Mouse (Mus musculus) gonadal fat pad, adult 2 months (tissue): ENCODE data around the gene Thsd4. TPM values are rescaled to one million over a fixed set of nuclear protein-coding genes. Genes with fewer than 3 reads are reported as not detected.

Experiments used
- DNase-seq: peaks from one replicate; pipeline ENCODE4 v3.0.0-alpha.2; 2012; ENCODE audit warnings: low read depth
- polyA plus RNA-seq: library from polyadenylated mRNA; depleted of rRNA; stranded (reverse); fragments of >200 nt; gene quantifications from 2 replicates; pipeline ENCODE4 v1.2.3, GENCODE M21; 2012

The Thsd4 gene
- polyA plus RNA-seq, 1 experiment: 4.7 TPM

DNA sequence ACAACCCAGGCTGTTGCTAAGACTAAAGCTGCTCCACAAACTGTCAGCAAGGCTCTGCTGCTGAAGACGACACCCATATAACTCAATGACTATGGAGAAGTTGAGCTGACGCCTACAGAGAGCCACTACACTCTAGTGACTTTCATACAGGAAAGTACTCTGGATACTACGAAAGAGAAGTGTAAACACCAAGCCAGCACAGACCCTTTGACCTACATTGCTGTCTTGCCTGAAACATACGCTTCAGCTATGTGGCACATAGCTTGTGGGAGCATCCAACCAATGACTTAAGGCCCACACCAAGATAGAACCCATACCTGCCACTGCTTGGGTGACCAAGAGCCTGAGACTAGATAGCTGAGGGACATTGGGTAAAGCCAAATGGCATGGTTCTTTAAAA lies 141.3 kb downstream of the Thsd4 start:
- DNase-seq: no peak

DNA sequence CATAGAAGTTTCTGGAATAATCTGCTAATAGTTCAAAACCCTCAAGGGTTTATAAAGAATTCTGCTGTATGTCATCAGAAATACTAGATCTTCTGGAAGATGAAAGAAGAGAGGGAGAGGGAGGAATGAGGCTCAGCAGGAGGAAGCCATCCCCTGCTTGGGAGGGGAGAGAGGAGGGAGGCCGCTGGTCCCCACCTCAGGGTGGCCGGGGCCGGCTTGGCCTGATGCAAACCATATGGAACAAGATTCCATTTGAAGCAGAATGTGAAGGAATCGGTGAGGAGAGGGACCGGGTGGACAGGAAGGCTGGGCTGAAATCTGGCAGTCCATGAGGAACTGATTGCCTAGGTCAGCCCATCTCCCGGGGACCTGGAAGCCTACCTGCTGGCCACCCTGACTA lies 143.6 kb downstream of the Thsd4 start:
- no peak for DNase-seq

DNA sequence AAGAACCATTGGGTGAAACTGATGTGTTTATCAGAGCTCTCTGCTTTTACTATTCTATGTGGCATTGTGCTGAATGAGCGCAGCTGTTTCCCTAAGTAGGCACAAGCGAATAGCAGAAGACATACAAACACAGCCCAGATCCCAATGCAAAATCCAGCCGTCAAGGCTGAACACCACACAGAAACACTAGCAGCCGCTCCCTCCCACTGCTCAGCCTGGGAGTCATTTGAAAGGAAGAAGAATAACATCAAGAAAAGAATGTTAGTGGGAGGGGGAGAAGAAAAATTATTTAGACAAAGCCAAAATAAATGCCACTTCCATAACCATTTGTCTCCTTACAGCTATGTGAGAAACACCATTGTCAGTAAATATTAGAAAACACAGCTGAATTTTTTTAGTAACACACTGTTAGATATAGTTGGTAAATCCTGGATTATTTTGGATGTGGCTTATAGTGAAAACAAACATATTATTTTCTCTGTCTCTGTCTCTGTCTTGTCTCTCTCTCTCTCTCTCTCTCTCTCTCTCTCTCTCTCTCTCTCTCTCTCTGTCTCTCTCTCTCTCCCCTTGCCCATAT lies 148.6 kb downstream of the Thsd4 start:
- no peak for DNase-seq

DNA sequence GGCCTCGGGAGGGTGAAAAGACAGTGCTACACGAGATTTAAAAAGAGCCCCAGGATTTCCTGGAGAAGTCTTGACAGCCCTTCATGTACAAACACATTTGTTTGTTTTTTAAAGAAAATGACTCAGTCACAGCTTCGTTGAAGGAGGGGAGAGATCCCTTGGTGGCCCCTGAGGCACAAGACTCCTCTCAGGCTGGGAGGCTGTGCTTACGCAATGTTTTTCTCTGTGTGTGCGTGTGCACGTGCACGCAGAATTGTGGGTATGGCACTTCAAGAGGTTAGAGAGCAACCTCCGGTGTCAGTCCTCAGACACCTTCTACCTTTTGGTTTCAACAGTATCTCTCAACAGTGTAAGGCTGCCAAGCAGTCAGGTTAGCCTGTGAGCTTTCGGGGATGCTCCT lies 153.3 kb downstream of the Thsd4 start:
- no peak for DNase-seq

DNA sequence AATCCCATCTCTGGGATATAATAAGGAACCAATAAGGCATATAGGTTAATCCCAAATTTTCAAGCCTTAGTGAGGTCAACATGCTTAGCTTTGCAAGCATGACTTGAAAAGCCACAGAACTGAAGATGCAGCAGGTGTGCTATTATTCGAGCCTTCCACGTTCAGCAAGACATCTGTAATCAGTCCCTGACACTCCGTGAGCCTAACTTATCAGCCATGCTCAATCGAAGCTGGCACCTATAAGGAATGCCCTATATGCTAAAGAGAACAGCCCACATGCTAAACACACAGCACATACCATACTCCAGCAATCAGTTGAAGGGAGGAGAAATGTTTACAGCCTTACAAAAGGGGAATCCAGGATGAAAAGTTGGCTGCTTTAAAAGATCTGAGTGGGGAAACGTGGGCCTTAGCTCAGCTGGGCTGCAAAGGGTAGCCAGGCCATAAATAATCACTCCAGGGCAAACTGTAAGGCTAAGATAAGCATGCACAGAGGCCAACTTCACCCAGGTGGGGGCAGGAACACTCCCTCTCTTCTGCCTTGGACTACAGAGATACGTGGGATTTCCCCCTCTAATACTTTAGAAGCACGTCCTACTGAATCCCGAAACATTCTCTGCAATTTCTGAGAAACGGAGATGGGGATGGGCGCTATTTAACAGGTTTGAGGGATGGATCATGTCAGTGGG lies 154.1 kb downstream of the Thsd4 start:
- no peak for DNase-seq

DNA sequence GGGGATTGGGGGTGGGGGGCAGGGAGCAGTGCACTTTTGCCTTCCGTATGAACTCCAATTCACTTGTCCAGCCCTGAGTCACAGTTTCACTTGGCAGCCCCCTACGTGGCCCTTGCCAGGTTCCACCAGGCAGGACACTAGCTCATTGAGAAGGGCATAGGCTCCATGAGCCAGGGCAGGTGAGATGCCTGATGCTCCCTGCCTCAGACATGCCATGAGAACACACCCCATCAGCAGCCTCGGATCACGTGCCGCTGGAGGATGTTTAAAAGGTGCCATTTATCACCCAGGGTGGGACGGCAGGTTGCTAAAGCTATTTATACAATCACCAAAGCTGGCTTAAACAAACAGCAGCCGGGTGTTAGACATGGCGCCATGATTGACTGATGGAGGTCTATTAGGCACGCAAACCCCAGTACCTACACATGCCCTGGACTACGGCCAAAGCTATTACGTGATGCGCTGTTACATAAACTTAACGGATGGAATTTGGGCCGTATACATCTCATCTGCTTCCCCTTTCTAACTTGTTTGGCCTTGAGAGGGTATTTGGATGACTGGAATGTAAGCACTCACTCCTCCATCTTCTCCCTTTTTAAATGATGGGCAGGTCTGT lies 157.6 kb downstream of the Thsd4 start:
- DNase-seq: no peak

DNA sequence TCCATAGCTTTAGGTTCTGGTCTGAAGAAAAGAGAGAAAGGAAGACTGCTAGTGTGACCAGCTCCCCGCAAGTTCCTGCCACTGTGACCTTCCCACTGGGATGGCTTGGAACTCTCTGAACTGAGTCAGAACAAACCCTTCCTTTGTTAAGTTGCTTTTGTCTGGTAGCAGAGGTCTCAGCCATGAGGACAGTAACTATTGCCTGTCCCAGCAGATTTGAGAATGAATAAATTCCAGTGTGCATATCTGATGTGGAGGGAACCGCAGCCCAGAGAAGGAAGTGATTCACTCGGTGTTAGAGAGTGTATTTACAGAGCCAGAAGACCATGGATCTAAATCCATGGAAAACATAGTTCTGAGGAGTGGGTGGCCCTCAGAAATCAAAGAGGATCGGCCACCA lies 169.5 kb downstream of the Thsd4 start:
- no peak for DNase-seq

DNA sequence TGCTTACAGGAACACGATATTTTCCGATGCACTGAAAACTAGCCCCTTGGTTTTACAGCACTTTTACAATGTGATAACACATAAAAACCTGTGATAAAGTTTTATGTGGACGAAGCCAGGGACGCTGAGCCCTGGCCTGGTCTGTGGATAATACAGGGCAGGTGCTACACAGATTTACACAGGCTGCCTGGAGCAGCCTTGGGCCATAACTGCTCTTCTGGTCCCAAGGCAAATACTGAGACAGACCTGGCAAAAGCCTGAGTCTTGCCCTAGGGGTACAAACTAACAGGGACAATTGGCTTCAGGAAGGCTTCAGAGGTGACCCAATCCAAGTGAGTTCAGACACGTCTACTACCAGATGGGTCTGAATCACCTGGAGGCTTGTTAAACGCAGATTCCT lies 170.7 kb downstream of the Thsd4 start:
- DNase-seq: no peak

DNA sequence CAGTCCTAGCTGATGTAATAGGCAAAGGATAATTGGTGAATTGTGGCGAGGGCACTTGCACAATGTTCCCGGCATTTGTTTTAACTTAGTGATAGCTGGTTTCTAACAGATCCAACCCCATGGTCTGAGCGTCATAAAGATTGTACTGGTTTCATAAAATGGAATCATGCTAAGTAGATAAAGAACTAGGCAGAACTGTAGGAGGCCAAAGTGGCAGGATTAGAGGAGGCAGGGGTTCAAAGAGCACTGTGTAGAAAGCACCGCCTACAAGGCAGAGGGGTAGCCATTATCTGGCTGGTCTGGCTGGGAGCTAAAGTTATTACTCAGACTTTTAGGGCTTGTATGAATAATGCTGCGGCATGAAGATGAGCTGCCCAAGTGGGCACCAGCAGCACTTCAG lies 185.7 kb downstream of the Thsd4 start:
- DNase-seq: no peak

DNA sequence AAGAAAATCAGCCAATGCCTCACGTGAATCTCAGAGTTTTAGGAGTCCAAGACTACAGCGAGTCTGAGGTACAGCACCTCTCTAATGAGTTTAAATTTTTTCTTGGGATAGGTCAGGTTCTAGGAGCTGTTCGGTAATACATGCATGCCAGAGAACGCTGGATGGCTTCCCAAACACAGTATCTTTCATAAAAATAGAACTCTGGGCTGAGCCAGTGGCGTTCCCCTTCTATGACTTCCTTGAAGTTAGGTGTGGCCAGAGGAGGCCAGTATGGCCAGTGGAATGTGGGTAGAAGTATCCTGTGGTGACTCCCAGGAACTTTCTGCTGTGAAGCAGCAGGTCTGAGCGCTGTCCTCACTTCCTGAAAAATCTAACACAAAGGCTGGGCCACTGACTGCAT lies 186.4 kb downstream of the Thsd4 start:
- no peak for DNase-seq

DNA sequence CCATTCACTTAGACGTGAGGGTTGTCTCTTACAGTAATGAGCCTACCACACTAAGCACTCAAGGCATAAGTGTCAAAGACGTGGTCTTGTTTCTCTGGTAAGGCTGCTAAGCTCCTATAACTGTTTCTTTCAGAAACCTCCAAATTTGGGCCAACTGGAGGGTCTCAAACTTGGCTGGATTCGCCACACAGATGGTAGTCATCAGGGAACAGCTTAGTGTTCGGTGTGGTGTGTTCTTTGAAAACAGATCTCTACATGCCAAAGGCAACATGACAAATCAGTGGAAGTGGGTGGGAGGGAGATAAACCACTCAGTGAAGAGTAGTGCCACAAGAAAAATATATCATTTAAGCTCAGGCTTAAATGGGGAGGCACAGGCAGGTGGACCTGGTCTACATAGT lies 191.9 kb downstream of the Thsd4 start:
- DNase-seq: no peak

DNA sequence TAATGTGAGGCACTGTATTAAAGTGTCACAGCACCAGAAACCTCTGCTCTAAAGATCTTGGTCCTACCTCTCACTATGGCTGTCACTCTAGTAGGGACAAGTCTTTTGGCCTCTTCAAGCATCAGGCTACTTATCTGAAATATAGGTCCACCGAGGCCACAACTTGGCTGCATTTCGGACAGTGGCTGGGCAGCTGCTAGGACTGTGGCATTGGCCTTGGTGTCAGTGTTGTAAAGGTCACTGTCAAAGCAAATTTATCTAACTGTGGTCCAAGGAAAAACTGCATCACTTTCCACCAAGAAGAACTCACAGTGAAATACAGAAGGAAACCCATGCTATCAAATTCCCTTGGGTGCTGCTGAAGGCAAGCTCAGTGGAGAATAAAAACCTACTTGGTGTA lies 197.1 kb downstream of the Thsd4 start:
- DNase-seq: no peak

DNA sequence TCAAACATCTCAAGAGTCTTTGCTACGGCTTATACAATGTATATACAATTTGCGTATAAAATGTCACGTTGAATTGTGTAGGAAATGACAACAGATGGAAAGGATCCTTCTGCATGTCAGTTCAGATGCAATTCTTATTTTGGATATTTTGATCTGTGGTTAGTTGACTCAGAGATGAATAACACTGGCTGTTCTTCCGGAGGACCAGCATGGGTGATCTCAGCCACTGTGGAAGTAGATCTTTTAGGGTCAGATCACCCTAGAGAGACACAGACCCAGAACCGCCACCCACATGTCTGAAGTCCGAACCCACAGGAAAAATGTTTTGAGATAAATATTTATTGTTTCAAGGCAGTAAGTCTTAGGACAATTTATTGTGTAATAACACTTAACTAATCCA lies 198.4 kb downstream of the Thsd4 start:
- DNase-seq: no peak

DNA sequence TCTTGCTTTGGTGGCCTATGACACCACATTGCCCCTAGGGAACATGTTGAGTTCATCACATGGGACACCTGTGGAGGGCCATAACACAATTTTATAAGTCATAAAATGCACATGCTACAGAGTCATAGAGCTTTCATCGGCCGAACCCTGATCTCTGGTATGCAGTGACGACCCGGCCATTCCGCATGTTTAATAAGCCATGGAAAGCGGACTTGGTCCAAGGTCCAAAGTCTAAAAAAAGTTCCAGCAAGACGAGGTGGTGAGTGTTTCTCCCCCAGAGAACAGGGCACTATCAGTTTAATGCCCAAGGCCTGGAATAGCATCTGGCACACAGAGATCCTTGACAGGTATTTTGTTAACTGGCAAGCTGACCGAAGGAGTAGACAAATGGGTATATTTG lies 204.6 kb downstream of the Thsd4 start:
- no peak for DNase-seq

DNA sequence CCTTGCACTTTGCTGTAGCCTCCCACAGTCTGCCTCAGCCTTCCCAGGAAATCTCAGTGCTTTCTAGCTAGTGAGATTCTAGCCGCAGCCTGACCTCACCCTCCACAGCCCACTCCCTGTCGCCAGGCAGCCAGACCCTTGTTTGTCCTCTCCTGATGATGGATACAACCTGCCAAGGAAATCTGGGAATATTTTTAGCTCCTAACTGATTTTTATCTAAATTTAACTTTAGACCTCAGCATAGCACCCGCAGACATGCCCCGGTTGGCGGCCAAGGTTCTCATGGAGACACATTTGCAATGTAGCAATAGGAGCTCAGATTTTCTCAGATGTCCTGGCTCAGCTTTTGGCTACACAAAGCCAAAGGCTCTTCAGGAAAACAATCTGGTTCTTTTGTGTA lies 205.3 kb downstream of the Thsd4 start:
- no peak for DNase-seq

DNA sequence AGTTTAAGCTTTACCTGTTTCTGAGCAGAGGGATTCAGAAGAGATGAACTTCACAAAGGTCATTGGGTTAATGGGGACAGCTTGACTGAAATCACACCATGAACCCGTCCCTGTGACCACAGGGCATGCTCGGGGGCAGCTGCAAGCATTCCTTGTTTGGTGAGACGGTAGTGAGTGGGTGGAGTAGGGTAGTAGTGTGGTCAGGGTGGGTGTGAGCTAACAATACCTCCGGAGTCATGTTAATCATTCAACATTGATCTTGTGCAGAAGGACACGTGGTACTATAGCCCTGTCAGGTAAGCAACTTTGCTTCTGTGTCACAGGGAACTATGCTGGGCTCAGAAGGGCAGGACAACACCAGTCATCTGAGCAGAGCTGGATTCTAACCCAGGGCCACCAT lies 206.3 kb downstream of the Thsd4 start:
- DNase-seq: no peak

DNA sequence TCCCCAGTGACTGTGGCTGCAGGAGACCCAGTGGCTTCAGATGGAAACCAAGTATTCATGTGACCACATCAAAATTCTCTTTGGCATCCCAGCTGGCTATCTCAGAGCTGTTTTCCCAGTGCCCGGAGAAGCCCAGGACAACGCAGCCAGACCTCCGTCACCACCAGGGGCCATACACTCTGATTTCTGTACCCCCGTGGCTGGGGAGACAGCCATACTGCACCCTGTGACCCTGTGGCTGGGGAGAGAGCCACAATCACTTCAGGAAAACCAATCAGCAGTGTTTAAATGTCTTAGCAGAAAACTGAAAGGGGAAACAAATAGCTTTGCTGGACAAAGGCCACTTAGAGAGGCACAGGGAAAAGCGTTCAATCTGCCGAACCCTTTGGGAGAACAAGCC lies 208.2 kb downstream of the Thsd4 start:
- no peak for DNase-seq

DNA sequence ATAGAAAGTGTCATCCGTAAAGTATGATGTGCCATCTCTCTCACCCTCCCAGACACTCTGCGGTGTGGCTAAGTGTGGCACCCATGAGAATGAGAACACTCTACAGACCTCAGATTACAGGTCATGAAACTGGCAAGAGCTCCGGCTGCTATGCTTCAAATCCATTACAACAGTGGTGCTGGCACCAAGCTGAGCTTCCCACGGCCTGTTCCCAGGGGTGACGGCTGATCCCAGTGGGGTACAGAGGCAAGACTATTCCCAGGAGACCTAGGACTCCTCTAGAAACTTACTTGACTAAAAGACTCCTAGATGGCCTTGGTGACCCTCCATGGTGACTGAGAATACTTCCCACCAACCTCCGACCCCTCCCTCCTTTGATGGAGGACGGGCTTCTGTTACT lies 209.2 kb downstream of the Thsd4 start:
- no peak for DNase-seq

DNA sequence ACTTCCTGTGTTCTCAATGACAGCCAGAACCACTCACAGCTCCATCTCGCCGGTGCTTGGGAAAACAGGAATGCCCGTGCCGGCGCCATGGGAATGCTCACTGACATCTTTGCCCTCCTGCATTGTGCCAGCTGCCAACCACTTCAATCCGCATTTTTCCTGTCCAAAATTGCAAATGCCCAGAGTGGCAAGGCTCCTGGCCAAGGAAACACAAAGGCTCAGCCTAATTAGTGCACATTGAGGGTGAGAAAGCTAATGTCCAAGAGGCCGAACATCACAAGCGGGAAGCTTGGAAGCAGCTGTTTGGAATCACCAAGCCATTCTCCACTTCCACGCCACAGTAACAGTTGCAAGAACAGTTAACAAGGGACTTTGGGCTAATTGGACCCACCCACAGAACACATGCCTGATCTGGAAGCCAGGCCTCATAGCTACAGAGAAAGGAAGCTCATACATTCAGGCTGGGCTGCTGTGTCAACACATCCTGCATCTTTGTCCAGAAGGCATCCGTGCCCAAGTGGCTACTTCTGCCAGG lies 210.2 kb downstream of the Thsd4 start:
- no peak for DNase-seq

DNA sequence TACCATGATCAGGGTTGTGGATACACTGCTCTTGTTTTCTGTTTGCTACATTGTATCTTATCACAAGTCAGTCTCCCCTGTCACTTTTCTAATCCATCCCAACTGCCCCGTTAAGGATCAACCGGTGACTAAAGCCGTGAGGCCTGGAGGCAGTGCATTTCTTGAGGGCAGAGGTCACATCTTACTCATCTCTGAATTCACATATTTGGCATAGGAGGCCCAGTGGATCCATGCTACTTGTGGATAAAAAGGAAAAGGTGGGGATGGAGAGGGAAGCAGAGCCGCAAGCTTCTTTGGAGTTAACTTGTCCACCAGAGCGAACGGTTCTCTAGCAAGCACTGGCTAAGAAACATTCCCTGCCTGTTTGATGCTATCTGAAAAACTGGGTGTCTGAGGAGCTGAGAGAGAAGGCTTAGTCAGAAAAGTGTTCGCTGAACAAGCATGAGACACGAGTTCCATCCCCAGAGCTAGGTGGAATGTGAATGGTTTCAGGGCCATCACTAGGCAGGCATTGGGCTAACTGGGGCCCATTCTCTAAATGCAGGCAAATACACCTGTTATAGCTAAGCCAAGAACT lies 211.0 kb downstream of the Thsd4 start:
- no peak for DNase-seq

DNA sequence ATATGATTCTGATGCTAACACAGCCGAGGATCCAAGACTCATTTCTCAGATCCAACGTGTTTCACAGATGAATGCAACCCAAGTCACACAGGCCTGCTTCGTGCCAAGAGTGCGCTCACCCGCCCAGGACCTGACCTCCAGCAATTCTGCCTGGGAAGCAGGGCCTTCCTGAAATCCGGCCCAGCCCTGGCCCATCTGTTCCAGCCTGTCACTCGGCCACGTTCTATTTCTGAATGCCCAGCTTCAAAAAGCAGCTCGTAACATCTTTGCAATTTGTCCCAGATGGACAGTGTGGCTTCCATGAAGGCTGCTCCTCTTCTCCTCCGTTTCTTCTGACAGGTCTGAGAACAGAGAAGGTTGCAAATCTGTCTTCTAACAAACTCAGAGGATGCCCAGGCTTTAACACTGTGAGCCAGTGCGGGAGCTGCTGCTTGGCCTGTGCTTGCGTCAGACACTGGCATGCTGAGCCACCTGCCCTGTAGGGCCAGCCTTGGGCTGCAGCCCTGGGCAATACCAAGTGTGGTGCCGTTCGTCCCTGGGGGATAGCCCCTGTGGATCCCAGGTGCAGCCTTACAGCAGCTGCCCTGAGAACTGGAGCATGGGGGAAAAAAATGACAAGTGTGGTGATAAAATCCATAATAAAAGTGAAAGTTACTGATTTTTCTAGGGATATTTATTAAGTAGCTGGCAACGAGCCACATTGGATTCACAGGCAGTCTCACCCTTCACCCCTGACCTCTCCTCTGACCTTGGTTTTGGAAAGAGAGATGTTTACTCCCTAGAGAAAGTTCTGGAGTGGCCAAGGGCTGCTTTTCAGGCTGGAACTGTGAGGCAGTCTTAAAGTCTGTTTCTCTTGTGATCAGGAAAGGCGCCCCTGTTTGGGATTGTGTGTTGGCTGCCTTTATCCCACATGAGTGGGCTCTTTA lies 211.8 kb downstream of the Thsd4 start:
- no peak for DNase-seq

DNA sequence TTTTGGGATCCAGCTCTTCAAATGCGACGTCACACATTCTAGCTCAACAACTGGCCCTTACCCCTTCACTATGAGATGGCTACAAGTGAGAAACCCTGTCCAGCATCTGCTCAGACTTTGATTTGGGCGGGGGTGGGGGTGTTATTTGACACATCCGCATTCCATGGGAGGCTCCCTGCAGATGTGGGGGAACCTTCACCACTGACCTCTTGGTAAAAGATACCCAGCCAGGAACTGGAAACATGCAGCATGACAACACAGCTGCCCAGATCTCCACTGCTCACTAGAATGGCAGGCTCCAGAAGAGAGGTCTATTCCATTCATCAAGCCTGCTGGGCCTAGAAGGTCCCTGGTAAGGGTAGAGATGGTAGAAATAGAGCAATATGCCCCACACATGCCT lies 213.7 kb downstream of the Thsd4 start:
- no peak for DNase-seq
